Mouse (Mus musculus) kidney, adult 2 months (tissue): ENCODE measurements around the gene Trim46.

ENCODE experiments used
- CTCF ChIP-seq: fragments of 200-500 bp; conservative IDR thresholded peaks from 2 replicates; pipeline ENCODE4 v1.5.1; 2011; ENCODE audit warnings: low read depth, mild to moderate bottlenecking, control low read depth, low read length, moderate library complexity, mixed read lengths; ENCODE audit not compliant: insufficient read depth, insufficient read length
- POLR2A ChIP-seq: fragments of 200-500 bp; IDR thresholded peaks from one replicate; pipeline ENCODE4 v1.6.1; 2011; ENCODE audit warnings: low read depth, low read length, control low read depth

DNA sequence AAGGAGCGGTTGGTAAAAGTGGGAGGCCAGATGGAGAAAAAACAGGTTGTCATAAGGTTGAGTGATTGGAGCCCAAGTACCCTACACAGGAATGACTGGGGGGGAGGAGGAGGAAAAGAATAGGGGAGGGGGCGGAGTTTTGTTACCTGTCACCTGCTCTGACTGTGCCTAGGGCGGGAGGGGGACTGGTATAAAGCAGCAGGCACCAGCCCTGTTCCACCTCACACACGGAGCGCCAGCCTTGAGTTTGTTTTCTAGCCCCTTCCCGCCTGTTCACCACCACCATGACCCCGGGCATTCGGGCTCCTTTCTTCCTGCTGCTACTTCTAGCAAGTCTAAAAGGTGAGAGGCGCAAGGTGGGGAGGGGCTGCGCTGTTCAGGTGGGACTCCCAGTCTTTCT, 17.3 kb downstream of the Trim46 start, which contains the start of gene Muc1:
- TF ChIP-seq POLR2A (peak; percentile 57), CTCF (no peak)
